Mouse (Mus musculus): ENCODE measurements around the gene Dusp3.

Dusp3 gene

DNA sequence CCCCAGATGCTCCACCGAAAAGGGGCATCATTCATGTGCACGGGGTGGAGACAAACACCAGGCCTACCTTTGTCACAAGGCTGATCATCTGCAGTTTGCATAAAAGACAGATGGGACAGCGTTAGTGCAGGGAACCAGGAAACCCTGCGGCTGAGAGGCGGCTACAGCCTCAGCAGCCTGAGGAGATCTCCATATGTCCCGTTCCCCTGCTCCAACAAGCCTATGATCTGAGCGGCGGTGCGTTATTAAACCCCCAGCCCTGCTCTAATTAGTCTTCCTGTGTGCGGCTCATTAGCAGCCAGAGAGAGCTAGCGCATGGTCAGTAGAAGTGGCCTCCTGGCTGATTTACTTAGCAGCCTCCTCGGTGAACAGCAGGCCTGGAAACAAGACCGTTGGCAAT lies 23.3 kb upstream of the Dusp3 start:
- DNase-seq (ENCODE audit: low read depth): no peak

DNA sequence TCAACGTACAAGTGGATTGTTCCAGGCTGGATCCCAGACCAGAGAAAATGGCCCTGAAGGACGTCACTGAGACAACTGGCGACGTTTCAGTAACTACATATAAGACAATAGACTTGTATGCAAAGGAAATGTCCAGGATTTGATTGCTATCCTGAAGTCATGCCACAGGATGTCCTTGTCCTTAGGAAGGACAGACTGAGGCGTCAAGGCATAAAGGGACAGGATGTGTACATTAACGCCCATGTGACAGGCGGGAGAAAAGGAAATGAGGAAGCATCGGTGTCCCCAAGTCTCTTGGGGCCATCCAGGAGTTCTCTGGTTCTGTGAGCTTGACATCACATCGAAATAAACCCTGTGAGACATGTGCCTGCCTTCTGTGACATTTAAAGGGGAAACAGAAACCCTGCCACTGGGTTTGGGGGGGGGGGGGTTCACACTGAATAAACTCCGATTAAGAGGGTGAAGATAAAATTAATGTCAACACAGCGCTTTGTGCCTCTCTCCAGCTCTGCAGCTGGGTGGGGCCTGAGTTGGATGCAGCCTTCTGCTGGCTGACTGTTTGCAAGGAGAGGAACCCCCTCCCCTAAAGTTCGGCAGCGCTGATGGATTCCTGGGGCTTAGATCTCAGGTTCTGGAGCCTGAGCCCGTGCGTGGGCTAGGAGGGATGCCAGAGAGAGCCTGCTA lies 22.3 kb upstream of the Dusp3 start:
- no peak for DNase-seq (ENCODE audit: low read depth)

DNA sequence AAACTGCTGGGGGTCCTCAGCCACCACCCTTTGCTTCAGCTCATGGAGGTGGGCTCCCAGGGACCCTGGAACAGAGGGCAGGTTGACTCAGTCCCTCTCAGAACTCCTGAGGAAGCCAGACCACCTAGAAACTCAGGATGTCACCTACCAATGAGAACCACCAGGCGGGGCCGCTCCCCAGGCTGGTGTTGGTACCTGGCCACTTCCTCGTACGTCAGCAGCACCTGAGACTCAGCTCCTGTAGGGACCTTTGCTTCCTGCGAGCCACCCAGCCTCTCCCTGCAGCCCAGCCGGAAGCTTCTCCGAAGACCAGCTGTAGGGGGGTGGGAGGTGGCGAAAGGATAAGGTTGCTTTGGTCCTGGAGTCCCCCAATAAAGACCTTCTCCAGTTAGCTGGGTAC lies 21.6 kb upstream of the Dusp3 start:
- DNase-seq (ENCODE audit: low read depth): no peak

DNA sequence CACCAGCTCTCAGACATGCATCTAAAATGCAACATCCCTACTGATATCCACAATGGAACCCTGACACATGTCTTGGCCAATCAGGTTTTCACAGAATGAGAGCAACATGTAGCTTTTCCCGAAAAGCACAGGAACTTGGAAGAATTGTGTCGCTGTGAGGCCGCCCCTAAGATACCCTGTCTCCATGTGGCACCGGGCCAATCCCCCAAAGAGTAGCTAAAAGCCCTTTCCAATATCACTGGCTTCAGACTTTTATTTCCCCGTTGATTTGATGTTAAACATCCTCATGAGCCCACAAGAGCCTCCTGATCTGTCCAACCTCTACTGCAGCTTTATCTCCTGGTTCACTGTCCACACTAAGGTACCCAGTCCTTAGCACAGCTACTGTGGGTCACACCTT lies 19.9 kb upstream of the Dusp3 start:
- no peak for DNase-seq (ENCODE audit: low read depth)

DNA sequence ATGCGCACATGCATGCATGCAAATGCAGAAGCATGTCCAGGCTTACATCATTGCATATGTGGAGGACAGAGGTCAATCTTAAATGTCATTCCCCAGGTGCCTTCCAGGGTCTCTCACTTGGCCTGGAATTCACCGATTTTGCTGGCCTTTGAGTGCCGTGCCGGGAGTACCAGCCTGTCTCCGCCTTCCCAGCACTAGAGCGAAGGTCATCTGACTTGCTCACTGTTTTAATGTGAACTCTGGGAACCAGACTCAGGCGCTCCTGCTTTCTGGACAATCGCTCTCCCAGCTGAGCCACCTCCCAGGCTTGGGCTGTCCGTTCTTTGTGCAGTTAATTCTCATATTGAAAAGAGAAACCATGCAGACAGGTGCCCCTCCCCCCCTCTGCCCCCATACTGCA lies 19.5 kb upstream of the Dusp3 start:
- DNase-seq (ENCODE audit: low read depth): no peak

DNA sequence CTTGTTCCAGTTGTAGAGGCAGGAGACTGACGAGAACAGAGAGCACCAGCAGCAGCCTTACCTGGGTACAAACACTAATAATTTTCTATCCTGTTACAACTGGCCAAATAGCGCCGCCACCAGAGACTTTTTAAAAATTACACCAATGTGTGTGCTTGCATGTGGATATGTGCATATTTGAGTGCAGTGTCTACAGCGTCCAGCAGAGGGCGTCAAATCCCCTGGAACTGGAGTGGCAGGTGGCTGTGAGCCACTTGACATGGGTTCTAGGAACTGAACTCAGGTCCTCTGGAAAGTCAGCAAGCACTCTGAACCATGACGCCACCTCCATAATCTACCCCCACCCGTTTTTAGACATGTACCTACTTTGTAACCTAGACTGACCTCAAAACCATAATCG lies 17.4 kb upstream of the Dusp3 start:
- no peak for DNase-seq (ENCODE audit: low read depth)

DNA sequence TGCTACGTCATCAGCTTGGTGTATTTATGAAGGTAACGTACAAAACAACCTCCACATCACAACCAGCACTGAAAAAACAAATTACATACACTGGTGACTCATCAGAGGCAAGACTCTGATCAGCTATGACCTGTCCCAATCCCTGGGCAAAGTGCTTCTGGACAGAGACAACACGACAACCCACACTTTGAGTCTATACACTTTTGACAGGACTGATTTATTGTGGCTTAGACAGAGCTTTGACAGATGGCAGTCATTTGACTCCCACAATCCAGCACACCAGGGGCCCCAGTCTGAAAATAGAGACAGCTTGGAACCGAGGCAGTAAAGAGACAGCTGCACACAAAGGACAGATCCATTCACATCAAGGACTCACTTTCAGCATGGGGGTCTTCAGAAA lies 12.7 kb upstream of the Dusp3 start:
- DNase-seq (ENCODE audit: low read depth): no peak

DNA sequence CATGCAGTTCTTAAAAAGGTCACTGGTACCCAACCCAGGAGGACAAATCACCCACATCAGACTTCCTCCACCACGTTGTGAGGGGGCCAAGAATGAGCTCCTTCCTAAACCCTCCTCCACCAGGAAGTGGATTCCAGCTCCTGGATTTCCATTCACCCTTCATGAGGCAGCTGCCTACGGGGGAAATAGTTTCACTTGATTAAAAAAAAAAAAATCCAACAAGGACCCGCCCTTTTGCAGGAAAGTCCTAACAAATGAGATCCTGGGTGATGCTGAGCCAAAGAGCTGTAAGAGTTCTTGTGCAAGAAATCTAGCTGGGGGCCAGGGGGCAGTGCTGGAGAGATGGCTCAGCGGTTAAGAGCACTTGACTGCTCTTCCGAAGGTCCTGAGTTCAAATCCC lies 11.4 kb upstream of the Dusp3 start:
- DNase-seq (ENCODE audit: low read depth): no peak

DNA sequence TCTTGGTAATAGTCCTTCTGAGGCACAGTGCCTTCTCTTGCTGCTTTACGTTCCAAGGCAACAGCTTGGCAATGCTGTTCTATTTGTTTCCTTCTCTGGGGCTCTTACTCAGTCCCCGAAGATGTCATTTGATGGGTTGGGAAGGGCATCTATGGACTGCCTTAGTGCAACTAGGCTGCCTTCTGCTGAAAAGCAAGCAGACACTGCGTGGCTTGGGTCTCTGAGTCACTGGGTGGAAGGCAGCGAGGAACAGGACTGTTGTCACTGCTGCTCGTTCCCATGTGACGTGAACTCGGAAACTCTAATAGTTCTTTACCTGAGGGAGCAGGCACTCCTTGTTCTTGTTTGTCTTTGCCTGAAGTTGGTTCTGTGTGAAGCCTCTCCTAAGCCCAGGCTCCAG lies 9.1 kb upstream of the Dusp3 start:
- no peak for DNase-seq (ENCODE audit: low read depth)

DNA sequence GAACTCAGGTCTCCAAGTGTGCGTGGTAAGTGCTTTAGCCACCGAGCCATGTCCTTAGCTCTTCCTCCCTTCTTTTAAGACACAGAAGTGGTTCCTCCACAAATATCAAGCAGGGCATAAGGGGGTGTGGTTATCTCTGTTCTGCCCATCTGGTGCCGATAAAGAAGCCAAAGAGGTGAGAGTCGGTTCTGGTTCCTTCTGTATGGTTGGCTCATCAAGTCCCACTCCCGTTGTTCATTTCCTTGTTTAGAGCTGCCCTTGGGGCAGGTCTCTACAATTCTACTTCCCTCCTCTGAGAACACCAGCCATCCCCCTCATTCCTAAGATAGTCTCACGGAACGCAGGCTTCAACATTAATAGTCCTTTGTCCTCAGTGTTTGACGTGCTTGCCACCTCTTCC lies 7.3 kb upstream of the Dusp3 start:
- DNase-seq (ENCODE audit: low read depth): no peak

DNA sequence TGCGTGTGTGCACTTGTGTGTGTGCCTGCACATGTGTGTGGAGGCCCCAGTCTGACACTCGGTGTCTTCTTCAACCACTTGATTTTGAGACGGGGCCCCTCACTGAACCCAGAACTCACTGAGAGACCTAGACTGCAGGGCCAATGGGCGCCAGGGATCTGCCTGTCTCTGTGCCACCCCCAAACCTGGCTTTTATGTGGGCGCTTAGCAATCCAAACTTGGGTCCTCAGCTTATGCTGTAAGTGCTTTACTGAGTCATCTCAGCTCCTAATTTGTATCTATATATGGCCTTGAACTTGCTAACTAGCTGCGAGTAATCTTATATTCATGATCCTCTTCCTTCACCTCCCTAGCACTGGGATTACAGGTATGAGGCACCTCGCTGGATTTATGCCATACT lies 5.6 kb upstream of the Dusp3 start:
- no peak for DNase-seq (ENCODE audit: low read depth)

DNA sequence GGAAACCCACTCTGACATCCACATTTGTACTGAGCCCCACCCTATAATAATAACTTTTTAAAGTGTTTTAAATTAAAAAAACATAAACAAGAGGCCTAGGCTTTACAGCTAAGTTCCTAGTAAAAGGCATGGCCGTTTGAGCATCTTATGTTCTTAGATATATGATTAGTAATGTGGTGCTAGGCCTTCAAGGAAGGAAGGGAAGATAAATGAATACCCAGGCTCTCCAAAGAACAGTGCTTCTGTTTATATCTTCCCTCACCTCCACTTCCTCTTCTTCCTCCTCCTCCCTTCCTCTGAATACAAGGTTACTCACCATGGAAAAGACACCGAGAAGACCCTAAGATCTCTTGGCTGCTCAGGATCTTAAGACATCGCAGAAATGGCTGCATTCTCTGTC lies 5.0 kb upstream of the Dusp3 start:
- DNase-seq (ENCODE audit: low read depth): no peak

DNA sequence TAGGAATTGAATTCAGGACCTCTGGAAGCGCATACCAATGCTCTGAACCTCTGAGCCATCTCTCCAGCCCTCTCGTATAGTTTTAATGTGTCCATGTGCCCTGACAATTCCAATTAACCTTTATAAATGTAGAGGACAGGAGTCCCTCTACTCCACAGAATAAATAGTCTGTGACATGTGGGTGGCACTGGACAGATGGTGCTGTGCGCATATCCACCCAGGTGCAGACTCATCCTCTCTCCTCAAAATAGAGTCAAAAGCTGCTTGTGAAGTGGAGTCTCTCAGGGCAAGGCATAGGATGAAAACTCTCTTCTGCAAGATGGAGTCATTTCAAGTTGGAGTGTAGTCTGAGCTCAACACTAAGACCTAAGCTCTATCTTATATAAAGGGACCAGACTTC lies 3.4 kb upstream of the Dusp3 start:
- no peak for DNase-seq (ENCODE audit: low read depth)

DNA sequence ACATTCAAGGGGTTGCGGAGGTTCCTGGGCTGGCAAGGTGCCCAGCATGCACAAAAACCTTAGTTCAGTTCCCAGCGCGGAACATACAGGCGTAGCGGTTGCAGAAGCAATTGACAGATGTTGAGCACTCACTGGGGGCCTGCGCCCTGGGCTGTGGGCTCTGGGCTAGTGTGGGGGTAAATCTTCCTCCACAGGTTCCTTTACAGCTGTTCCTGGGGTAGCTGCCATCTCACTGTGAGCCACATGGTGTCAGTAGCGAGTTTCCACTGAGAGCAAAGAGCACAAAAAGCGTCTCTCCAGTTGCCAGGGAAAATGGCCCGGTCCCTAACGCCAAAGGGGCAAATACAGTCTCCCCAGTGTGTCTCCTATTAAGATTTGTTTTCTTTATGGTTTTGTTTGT lies 823 bp downstream of the Dusp3 start:
- peak; percentile 86 for DNase-seq (ENCODE audit: low read depth)

DNA sequence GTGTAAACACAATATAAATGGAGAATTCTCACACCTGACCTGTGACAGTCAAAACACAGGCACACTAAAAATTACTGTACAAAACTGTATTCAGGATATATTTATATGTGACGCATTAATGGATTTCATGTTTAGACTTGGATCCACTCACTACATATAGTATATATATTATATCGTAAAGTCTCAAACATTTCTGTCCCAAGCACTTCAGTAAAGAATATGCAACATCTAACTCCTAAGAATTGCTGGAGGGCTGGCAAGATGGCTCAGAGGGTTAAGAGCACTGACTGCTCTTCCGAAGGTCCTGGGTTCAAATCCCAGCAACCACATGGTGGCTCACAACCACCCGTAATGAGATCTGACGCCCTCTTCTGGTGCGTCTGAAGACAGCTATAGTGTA lies 1.4 kb downstream of the Dusp3 start:
- DNase-seq (ENCODE audit: low read depth): peak; percentile 21

DNA sequence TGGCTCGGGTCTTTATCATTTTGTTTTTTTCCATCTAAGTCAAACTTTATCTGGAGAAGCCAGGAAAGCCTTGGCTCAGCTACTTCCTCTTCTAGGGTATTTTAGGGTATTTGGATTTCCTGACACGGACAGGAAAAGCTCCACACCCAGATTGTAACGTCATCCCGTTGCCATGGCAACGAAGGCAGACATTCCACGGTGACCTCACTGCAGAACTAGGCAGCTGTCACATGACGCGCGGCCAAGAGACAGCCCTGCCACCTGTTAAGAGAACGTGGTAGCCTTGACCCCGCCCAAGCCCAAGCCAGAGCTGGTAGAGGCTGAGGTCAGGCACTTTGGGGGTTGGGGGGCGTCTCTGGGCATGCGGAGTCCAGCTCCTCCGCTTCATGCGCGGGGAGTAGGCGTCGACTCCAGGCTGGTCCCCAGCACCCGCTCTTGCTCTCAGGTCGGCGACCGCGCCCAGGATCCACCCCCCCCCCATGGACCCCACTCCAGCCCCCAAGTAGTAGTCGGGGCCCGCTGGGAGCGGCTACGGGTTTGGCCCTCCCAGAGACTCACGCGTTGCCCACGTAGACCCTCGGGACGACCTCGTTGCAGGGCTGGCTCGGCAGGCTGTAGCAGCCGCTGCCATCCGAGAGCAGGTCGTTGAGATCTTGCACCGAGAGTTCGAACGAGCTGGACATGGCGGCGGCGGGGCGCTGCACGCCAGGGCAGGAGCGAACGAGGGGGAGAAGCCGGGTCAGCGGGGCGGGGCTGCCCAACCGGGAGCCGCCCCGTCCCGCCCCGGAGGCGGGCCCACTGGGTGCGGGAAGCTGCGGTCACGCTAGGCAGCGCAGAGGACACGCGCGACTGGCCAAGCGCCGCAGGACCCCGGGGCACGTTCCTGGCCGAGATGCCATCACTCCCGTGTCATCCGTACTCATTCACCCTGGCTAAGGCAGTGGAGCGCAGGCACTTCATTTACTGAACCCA lies 2.5 kb downstream of the Dusp3 start, which contains the start of gene Cfap97d1:
Gene Cfap97d1, plus strand, starts transcription at position 226 of the 972 bp plus-strand sequence.
- DNase-seq (ENCODE audit: low read depth): peak; percentile 97

DNA sequence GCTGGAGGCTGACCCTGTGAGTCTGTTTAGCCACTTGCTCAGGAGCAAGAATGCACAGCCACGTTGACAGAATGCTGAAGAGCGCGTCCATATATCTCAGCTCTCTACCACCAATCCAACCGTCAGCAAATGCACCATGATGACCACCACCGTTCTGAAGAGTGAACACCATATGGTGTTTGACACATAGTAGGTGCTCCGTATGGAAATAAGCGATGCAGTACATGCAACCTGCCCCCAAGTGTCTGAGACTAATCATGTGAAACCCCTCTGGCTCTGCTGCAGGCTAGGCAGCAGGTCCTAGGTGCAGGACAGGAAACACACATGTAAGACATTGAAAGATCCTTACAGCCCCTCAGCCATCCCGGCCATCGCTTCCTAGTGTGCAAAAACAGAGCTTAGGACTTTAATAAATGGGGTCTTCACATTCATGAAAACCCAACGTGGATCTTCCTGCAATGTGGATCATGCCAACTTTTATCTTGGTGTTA lies 3.3 kb downstream of the Dusp3 start:
- DNase-seq (ENCODE audit: low read depth): no peak

DNA sequence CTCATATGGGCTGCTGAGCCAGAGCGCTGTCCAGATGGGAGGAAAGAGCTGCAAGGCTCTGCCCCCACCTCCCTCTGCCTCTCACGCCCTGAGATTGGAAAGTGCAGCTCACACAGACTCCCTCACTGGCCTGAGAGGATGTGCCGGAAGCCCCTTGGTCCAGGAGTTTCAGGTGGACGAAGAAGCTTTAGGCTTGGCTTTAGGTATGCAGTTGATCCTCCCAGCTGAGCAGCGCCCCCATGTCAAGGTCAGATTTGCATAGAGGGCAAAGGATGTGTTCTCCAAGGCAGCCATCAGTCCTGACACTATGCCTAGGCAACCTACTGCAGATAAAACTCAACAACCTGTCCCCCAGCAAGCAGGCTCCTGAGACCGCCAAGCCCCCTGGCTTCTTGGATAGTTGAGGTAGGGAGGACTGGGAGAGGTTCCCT lies 3.8 kb downstream of the Dusp3 start:
- DNase-seq (ENCODE audit: low read depth): no peak

DNA sequence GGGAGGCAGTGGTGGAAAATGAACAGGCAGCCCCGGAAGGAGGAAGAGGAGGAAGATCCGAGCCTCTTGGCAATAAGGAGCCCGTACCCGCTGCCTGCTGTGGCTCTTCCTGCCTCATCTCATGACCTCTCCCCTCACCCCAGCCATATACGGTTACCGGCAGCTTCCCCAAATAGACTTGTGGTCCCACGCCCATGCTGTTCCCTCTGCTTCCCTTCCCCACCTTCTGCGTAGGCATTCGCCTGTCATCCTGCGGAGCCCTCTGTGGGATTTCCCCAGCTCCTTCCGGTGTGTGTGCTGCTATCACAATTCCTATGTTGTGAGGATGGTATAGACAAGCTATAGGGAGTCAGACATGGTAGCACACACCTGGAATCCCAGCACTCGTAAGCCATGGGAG lies 5.0 kb downstream of the Dusp3 start:
- no peak for DNase-seq (ENCODE audit: low read depth)

DNA sequence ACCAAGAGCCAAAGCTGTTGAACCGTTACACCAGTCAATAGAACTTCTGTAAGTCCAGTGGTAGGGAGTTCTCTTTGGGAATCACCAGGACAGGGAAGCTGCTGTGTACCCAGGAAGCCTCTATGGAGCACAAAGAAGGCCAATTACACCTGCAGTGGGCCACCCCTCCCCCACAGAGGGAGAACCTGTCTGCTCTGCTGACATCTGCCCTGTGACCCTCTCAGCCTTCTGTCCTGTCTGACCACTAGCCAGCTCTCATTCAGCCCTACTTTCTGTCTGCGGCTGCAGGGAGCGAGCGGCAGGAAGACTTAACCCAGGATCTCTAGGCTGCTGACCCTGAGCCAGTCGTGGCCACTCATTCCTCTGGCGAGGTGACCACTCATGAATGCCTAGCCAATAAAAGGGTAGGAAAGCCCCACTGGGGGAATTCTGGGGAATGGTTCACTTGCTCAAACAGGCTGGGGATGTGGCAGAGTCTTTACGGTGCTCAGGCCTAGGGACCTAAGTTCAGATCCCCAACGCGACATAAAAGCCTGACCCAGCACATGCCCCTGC lies 6.1 kb downstream of the Dusp3 start:
- DNase-seq (ENCODE audit: low read depth): no peak

DNA sequence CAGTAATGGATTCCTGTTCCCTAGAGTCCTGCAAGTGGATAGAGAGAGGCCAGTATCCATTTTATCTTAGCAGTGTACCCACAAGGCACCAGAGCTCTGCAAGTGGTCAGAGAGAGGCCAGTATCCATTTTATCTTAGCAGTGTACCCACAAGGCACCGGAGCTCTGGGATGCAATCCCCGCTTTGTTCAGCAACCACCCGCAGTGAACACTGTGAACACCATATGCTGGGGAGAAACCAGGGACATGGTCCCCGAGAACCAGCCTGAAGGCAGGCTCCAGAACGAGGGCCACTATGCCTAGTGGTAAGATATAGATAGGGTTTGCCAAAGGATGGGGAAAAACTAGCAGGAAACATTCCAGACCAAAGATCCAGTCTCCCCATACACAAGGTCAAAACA lies 7.7 kb downstream of the Dusp3 start:
- no peak for DNase-seq (ENCODE audit: low read depth)

DNA sequence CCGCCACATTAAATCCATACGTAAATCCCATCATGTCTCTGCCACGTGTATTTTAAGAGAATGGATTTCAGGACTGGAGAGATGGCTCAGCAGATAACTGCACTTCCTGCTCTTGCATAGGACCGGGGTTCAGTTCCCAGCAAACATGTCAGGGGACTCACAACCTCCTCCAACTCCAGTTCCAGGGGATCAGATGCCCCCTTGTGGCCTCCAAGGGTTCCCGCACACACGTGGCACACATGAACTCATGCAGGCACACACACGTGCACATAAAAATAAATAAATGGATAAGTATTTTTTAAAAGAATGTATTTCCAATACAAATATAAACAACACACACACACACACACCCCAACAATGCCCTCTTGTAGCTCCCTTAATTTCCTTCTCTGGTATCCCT lies 9.9 kb downstream of the Dusp3 start:
- DNase-seq (ENCODE audit: low read depth): no peak

DNA sequence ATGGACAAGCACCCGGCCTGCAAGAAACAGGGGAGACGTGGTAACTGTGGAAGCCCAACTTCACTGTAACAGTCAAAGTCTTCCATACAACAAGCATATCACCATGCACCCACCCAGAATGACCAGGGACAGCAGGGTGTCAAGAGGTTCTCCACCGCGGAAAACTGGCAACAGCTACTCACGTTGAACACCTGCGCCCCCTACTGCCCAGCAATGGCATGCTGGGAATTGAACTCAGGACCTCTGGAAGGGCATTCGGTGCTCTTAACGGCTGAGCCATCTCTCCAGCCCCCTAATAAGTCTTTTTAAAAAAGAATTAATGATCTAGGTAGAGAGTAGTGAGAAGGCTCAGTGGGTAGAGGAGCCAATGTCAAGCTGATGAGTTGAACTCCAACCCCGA lies 11.9 kb downstream of the Dusp3 start:
- DNase-seq (ENCODE audit: low read depth): peak; percentile 21
